Mouse (Mus musculus): ENCODE measurements around the gene Loxl1.

- TF ChIP-seq POLR2A (IDR thresholded peaks at IDR 0.05; ENCODE audit: borderline replicate concordance, control insufficient read depth, low read depth, low read length) (no peak), CTCF (IDR thresholded peaks at IDR 0.05; ENCODE audit: control insufficient read depth, insufficient read depth, low read length) (no peak)
Measured at GRCm38 (mm10) chr9:58250322-58250721, 62.7 kb downstream of the Loxl1 start.

Measured in bone marrow, adult 2 months (tissue).